Mouse (Mus musculus) G1E (cell line): ENCODE results near the gene Gcnt7.

Experiments
- CTCF ChIP-seq: IDR thresholded peaks from 2 replicates; pipeline ENCODE4 v1.5.1; 2012; ENCODE audit warnings: low read depth, low read length, inconsistent platforms, mixed read lengths
- GATA1 ChIP-seq: IDR thresholded peaks from 2 replicates; pipeline ENCODE4 v1.6.1; 2012; ENCODE audit warnings: borderline replicate concordance, low read length, inconsistent platforms, mixed read lengths
- GATA2 ChIP-seq: IDR thresholded peaks from 2 replicates; pipeline ENCODE4 v1.6.1; 2012; ENCODE audit warnings: low read depth, low read length, inconsistent platforms, borderline replicate concordance
- POLR2AphosphoS5 ChIP-seq: IDR thresholded peaks from 2 replicates; pipeline ENCODE4 v1.6.1; 2012; ENCODE audit warnings: low read depth, low read length, inconsistent platforms; ENCODE audit not compliant: insufficient replicate concordance
- TAL1 ChIP-seq: conservative IDR thresholded peaks from 2 replicates; pipeline ENCODE4 v1.6.1; 2012; ENCODE audit warnings: low read depth, low read length, inconsistent platforms, mixed read lengths

DNA sequence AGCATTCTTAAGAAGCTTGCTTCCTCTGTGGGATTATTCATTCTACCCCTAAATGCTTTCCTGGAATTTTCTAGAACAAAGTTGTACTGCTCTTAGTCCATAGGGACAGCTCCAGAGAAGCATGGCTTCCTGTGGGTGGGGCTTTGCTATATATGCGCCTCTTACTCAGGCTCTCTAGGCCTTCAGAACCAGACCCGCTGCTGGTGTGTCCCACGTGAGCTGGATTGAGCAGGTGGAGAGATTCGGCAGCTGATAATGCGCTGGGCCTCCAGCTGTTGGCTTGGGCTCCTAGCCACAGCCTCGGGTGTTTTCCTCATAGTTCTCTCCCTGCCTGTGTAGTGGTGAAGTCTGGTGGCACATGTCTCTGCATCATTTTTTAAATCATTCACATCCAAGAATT is 7.8 kb downstream of the Gcnt7 start:
- TF ChIP-seq CTCF, result no peak
- TF ChIP-seq GATA1, result no peak
- no peak for TF ChIP-seq GATA2
- no peak for TF ChIP-seq TAL1
- TF ChIP-seq POLR2AphosphoS5, result no peak
